Mouse (Mus musculus) retina, postnatal 7 days (tissue): ENCODE results near the gene 2410131K14Rik.

ENCODE experiments used
- DNase-seq: peaks from one replicate; pipeline ENCODE4 v3.0.0-alpha.2; 2012; ENCODE audit warnings: low read depth, low spot score

The 2410131K14Rik gene

DNA sequence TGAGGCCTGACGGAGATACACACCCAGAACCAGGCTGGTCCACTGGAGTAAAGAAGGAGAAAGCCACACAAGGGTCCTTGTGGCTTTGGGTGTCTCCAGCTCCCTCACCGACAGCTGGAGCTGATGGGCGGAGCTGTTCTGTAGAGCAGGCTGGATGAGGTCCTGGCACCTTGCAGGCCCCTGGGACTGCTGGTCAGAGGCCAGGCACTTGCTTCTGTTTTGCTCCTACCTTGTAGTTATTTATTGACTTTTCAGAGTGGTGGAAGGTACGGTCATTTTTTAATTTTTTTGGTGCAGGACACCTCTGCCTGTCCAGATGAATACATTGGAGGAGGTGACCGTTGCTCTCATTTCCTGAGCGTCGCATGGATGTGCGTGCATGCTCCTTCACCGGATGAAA, 16.2 kb downstream of the 2410131K14Rik start:
- no peak for DNase-seq

DNA sequence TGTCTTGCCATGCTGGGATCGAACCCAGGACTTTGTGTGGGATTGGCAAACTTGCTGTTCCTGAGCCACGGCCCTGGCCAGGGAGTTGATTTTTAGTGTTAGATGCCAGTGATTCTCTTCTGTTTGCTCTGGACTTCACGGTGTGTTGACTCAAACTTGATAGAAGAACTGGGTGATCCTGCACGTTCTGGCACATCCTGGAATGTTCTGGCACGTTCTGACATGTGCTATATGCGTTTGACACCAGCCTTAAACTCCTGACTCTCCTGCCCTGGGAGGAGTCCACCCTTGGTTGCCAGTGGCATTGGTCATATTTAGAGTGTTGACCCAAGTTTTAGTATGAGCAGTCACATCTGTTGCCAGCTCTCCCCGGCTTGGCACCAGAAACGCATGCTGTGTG, 17.4 kb downstream of the 2410131K14Rik start:
- no peak for DNase-seq

DNA sequence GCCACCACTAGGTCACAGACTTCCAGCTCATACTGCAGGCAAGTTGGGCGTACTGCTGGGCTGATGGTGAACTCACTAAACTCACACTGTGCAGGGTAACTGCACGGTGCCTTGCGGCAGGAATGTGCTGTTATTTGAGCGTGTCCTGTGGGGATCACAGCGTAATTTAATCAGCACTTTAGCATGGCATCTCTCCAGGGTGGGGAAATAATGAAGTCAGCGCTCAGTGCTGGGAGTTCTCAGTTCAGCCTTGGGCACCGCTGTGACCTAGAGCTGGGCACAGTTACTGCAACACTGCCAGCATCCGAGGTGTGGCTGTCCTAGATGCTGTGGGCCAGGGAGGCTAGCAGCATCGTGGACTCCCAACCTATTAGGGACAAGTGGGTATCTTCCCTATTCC, 19.3 kb downstream of the 2410131K14Rik start:
- no peak for DNase-seq

DNA sequence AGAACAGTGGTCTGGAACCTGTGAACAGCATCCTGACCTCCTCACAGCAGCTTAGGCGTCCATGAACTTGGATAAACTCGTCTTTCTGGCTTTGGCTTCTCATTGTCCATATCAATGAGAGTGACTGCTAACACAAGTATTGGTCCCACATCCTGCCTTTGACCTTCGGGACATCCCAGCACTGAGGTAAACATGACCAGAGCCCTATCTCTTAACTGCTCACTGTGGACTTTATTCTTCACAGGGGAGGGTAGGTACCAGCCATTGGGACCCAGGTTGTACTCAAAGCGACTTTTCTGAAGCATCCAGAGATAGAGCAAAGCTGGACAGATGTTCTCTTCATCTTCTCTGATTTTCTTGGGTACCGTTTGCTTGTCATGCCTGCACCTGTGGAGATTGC, 20.3 kb downstream of the 2410131K14Rik start:
- no peak for DNase-seq

DNA sequence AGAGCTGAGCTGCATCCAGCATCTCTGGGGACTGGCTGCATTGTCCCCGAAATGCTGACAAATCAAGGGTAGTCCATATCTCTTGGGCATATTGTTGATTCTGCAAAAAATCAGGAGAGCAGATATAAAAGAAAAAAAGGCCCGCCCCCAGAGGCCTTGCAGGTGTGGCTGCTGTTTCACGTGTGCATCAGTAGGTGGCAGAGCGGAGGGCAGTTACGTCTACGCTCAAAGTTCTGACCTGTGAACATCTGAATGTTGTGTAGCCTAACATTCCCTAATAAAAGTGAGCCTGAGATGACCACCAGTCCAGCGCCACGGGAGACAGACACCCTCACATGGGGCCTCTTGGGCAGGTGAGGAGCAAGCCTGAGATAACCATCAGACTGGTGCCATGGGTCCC, 21.3 kb downstream of the 2410131K14Rik start:
- DNase-seq: no peak

DNA sequence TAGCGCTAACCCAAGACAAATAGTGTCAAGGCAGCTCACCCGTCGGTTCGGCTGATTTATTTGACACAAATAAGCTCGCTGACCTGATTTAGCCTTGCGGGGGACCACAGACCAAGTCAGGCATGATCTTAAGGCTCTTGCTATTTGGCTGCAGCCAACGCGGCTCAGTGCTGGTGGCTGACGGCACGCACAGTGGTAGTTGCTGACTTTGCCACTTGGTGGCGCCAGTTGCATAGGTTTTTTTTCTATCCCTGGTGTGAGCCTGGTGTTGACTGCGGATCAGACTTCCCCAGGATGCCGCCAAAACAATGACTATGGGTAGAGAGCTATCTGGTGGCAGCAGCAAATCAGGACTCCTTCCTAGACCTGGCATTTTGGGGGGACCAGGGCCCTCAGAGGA, 24.0 kb downstream of the 2410131K14Rik start:
- peak; percentile 76 for DNase-seq

DNA sequence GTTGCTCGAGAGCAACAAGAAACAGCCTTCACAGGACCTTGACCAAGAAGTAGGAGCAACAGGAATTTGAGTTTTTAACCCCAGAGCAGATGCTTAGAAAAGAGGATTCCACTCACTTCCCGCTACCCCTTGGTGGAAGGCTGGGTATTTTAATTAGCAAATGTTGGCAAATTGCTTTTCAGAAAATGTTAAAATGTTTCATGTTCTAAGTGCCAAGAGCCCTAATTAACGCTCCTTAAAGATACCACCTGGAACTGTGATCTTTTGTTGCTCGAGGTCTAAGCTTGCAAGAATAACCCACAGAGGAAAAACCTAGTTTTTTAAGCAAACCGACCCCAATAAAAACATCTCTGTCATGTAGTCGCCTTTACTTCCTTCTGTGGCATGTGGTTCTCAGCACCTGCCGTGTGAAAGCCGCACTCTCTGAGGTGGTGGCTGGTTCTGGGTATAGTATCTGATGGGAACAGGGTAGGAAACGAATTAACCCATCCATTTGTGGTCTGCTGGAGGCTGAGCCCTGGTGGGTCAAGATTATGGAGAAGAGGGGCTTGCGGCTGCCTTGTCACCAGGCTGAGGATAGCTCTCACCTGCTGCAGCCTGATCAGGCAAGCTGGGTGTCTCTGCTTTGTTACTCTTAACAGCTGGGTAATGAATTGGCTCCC, 26.6 kb downstream of the 2410131K14Rik start:
- DNase-seq: no peak

DNA sequence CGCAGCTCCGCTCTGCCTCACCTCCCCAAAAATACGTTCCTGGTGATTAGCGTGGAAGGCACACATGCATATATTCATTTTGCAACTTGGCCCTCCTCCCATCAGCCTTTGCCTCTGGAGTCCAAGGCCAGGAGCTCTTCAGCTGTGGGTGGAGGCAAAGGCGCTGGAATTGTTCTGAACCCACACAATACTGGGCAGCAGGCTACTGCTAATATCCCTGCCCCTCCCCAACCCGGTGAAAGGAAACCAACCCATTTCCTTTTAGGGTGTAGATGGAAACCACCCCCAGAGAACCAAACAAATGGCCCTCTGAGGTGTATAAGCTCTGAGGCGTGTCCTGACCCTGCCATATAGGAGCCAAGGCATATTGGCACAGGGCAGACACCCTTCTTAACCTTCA, 28.4 kb downstream of the 2410131K14Rik start:
- DNase-seq: no peak

DNA sequence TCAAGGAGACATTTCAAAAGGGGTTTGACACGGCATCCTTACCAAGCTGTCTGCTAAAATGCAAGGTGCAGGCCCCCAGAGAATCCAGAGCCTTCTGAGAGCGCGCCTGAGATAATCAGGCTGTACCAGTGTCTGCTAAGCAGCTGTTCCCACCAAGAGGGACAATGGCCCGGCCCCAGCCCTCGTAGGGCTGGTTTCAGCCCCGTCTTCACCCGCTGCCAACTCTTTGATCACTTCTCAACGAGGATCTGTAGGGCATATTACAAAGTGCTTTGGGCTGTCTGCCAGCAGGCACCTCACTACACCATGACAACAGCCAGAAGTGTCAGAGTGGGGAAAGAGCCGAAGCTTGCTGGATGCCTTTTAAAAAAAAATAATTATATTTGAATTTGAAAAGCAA, 29.5 kb downstream of the 2410131K14Rik start:
- DNase-seq: no peak

DNA sequence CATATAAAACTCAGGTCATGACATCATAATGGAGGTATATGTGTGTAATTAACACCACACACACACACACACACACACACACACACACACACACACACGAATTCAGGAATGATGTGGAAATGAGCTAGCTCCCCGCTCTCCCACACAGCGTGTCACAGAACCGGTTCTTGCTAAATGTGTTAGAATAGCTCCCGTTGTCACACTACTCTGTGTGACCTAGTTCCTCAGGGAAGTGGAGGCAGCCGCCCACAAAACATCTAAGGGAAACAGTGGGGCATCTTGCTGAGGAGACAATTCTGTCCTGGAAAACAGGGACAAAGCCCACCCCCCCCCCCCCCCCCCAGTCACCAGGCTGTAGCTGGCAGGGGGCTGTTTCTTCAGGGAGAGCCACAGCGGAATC, 31.3 kb downstream of the 2410131K14Rik start:
- no peak for DNase-seq

DNA sequence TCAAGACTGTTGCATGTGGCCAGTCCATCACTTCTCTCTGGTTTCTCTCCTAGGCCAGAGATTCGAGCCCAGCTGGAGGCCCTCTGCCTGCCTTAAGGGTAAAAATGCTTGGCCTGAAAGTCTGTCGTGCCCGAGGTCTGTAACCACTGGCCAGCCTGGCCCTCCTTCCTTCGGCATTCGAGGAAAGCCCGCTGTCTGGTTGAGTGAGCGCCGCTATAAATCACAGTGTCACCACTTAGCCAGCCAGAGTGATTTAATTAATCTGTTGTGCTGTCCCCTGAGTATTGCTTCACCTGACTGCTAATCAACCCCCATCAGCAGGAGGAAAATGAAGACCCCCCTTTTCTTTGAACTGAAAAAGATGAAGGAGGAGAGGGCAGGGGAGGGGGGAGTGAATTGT, 31.7 kb downstream of the 2410131K14Rik start:
- no peak for DNase-seq

DNA sequence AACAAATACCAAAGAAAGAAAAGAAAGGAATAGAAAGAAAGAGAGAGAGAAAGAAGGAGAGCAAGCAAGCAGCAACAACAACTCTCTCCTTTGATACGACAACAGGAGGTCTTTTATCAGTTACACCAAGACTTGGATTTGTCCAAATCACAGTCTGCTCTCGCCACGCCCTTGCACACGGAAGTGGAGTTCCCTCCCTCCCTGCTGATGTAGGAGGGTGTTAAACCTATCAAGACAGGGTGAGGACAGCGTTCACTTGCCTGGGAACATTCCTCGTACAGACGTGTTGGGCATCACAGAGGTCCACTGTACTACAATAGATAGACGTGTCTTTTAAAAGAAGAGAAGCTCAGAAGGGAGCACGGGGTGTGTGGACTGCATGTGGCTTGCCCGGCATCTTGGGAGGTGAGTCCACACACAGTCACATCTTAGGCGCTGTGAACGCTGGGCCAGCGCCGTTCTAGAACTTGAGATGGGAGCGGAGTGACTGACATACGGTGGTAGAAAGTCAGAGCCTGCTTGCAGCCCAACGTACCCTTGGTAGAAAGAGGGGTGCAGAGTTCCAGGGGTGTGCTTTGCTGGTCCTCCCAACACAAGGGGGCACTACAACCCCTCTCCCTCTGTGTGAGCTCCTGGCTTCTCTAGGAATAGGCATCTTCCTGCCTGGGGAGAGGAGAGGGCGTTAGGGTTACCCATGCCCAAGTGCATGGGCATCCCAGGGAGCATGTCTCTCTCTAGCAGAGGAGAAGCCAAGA, 32.9 kb downstream of the 2410131K14Rik start:
- DNase-seq: no peak

DNA sequence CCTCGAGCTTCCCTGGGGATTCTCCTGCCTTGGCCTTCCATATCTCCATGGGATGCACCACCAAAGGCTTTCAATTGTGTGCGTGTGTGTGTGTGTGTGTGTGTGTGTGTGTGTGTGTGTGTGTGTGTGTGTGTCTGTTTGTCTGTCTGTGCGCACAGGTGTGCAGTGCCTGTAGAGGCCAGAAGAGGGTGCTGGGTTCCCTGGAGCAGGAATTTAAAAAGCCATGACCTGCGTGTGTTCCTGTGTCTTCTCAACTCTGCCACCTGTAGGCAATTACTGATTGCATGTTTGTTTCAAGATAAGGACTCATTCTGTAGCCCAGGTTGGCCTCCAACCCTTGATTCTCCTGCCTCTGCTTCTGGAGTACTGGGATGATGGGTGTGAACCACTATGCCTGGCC, 46.4 kb downstream of the 2410131K14Rik start:
- DNase-seq: no peak

DNA sequence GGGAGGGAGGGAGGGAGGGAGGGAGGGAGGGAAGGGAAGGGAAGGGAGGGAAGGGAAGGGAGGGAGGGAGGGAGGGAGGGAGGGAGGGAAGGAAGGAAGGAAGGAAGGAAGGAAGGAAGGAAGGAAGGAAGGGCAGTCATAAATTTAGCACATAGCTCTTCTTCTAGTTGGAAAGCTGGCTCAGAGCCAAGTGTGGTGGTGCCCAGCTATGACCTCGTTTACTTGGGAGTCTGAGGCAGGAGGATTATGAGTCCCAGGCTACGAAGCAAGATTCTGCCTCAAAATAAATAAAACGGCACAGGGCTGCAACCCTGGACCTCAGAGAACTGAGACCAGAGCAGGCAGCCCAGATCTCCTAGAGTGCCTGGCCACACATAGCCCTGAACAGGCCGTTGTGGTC, 47.4 kb downstream of the 2410131K14Rik start:
- DNase-seq: no peak

DNA sequence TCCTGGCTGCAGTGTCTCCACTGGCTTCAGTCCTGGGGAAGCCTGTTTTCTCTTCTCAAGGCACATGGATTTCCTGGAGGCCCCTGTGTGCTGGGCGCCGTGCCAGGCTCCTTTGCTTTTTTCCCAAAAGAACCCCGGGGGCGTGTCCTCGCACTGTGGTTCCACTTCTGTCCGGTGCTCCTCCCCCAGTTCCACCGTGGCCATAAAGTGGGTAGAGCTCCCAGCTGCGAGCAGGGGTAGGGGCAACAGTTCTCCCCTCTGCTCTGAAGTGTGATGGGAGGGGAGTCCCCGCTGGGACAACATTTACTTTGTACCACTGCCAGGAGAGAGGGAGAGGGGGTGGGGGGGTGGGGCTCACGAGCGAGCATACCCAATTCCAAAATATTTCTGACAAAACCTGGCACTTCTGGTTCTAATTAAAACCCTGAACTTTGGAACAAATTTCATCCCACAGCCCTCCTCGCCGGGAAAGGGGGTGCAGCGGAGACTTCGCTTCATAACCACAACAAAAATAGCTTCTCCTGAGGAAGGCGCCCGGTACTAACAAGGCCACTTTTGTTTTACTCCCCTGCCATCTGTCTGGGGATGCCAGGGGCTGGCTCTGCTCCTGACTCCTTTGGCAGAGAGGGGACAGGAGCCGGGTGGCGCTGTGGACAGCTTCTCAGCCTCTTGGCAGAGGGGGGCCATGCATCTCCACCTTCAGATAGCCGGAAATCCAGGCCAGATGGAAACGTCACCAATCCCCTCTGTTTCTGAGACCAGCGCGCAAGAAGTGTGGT, 49.2 kb downstream of the 2410131K14Rik start:
- no peak for DNase-seq

DNA sequence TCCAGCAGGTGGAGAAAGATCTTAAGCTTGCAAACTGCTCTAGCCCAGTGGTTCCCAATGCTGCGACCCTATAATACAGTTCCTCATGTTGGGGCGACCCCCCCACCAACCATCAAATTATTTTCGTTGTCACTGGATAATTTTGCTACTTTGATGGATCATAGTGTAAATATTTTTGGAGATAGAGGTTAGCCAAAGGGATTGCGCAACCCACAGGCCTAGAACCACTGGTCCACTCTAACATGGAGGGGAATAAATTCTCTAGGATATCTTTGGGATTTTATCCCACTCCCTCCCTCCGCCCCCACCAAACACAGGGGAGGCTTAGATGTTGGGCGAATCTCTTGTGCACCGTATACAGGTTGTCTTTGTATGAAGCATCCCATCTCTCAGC, 49.8 kb downstream of the 2410131K14Rik start:
- DNase-seq: no peak

DNA sequence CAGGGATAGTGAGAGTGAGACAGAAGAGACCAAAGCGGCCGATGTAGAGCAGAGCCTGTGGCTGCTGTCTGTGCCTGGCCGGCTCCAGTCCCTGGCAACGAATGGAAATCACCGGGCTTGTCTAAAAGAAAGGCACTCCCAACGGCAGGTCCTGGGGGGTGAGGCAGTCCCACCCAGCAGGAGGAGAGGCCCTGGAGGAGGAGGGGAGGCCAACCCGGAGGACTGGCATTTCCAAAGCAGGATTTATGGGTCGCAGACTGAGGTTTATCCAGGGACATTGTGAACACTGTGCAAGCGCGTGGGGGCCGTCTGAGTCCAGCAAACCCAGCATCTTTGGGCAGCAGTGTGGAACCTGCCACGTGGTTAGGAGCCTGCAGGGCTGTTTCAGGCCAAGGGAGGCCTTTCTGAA, 52.3 kb downstream of the 2410131K14Rik start:
- DNase-seq: no peak

DNA sequence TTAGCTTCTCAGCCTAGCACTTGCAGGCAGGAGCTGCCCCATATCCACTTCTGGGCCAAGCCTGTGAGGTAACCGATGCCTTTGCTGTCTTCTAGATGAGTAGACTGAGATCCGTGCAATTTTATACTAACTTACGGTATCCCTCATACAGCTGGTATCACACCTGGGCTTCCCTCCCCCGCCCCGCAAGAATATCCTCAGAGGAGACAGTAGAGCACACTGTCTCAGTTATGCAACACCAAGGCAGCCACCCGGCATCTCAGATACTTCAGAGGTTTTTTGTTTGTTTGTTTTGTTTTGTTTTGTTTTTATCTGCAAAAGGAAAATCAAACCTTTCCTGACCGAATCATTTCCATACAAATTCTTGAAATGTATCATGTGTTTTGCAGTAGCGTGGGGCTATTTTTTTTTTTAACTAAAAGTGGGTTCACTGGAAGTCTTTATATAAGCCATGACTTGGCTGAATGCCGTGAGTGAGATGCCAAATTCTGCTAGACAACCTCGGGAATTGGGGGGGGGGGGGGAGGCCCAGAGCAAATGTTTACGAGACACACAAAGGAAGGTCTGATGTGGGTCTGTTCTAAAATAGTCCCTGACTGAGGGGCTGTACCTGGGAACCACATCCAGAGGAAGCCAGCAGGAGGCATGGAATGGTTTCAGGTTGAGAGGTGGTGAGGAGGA, 54.8 kb downstream of the 2410131K14Rik start:
- DNase-seq: no peak

DNA sequence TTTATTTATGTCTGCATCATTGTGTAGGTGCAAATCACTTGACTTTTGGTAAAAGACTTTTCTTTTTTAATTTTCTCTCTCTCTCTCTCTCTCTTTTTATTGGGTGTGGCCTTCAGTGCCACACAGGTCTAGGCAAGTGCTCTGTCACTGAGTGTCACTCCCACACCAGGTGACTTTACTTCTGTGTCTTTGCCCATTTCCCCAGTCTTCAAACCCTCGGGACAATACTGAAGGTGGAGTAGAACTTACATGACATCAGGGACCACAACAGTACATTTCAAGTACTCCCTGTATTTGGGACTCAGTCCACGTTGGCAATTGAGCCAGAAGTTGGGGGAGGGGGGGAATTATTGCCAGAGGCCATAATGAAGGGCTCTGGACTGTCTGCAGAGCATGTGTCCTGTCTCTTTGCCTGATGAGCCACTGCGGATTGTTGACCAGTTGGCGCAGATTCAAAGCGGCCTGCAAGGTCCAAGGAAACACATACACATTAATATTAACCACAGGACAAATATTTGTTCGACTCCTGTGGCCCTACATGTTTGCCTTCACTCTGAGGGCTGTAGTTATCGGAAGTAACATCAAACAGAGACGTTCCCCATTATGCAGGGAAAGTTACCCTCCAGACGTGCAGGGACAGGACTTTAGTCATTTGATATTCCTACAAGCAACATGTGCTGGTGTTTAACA, 57.6 kb downstream of the 2410131K14Rik start:
- DNase-seq: no peak

DNA sequence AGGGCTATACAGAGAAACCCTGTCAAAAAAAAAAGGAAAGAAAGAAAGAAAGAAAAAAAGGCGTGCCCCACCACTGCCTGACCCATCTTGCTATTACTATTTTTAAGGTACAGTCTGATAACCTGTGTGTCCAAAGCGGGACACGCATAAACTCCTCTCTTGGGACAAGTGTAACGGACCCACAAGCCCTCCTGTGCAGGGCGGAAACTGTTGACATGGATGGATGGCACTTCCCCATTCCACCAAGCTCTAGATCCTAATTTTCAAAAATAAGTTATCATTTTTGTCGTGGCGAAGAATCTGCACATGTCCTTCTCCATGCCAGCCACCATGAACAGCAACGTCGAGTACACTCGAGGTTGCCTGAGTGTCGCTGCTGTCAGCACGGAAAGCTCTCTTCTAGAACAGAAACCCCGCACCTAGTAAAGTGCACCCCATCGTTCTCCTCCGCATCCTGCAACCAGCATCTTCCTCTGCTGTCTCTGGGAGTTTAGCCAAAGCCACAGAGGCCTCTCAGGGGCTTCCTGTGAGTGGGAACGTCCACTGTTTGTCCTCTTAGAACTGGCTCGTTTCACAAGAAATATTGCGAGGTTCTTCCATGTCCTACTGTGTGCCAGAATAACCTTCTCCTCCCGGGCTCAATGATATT, 60.1 kb downstream of the 2410131K14Rik start:
- no peak for DNase-seq

DNA sequence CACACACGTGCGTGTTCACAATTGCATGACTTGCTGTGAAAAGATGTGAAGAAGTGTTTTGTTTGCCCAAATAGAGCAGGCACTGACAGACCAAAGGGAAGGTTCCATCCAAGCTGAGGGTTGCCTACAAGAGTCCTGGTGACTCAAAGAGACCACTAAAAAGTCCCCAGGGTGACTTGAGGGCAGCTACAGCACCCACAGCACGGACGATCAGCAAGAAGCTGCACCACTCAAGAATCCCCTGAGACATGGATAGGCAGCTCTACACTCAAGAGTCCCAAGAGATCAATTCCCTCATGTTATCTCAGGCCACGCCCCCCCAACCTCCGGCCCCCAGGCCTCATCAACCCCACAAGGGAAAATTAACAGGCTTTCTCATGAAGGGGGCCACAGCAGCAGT, 65.4 kb downstream of the 2410131K14Rik start:
- DNase-seq: no peak
